Mouse (Mus musculus): ENCODE data around the gene Cdhr5.
A peak's percentile ranks its signal among the peaks of the same experiment; 100 is the strongest.

Gene Cdhr5

DNA sequence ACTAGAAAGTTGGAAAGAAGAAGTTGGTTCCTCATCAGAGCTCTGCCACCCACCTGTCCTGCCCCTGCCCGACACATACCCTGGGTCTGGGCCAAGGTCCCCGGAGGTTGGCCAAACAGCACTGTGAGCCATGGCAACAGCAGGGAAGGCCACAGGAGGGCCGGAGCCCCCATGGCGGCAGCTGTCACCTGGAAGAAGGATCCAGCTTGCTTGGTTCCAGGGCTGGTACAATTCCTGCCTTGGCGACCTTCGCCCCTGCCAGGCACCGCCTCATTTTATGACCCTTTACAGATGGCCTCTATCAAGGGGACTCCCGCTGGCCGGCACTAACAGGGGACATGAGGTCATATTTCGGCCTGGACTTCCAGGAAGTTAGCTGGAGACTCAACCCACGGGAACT lies at the start of gene Cdhr5:
Gene Cdhr5, minus strand, starts transcription at position 241 of the 400 bp plus-strand sequence.
- no peak for DNase-seq (ENCODE audit: low read depth, low spot score)

DNA sequence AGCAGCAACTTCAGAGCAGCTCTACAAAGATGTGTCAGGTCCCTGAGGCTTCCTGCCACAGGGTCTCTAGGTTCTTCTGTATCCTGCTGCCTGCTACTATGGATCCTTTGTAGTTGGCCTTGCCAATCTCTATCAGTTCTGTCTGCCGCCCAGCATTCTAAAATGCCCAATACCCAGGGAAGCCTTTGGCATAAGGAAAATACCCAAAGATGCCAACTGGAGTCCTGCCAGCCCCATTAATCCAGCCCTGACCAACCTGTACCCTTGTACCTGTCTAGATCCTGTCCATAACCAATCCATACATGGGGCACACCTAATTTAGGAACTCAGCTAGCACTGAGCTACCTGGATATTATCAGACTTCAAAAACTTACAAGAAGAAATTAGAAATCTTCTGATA lies 48.1 kb upstream of the Cdhr5 start:
- DNase-seq (ENCODE audit: low read depth, low spot score), result no peak

- no peak for DNase-seq (ENCODE audit: low read depth, low spot score)
Observed at GRCm38 (mm10) chr7:141319446-141319845, 42.9 kb upstream of the Cdhr5 start.

DNA sequence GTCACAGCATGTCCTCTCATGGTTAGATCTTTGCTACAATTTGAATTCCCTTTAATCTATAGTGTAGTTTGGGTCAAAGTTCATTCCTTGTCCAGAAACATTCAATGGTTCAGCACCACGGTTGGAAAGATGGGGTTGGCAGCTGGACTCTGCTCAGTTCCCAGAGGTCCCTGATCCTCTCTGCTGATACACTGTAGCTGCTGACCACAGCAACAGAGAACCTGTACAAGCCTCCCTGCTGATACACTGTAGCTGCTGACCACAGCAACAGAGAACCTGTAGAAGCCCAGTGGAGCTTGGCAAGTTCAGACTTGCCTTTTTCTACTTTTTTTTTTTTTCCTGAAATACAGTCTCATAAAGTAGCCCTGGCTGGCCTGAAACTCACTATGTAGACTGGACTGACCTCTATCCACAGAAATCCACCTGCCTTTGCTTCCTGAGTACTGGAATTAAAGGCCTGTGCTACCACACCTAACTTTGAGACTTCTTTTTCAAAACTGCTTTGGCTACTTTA lies 41.1 kb upstream of the Cdhr5 start:
- no peak for DNase-seq (ENCODE audit: low read depth, low spot score)

DNA sequence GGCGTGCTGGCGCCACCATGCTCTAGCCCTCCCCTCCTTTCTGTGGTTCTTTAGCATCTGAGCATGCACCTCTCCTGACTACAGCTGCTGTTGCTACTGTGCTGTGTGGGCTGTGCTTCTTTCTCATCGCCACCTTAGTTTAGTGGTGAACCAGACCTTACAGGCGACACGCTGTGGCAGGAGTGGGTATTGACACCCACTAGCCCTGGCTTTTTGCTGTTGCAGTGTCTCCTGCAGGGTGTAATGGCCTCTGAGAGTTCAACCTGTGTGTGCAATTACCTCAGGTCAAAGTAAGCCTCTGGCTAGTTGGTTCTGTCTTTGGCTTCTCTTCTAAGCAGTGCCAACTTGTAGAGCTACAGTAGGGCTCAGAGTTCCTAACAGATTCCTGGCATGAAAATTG lies 39.4 kb upstream of the Cdhr5 start:
- DNase-seq (ENCODE audit: low read depth, low spot score), result peak; percentile 71

- no peak for DNase-seq (ENCODE audit: low read depth, low spot score)
Observed at GRCm38 (mm10) chr7:141315076-141315475, 38.5 kb upstream of the Cdhr5 start.

GRCm38 (mm10) chr7:141314416-141314815 lies 37.8 kb upstream of the Cdhr5 start:
- no peak for DNase-seq (ENCODE audit: low read depth, low spot score)

- no peak for DNase-seq (ENCODE audit: low read depth, low spot score)
Observed at GRCm38 (mm10) chr7:141304537-141304936, 28.0 kb upstream of the Cdhr5 start.

GRCm38 (mm10) chr7:141302702-141303268 lies 26.2 kb upstream of the Cdhr5 start:
- peak; percentile 66 for DNase-seq (ENCODE audit: low read depth, low spot score)

- DNase-seq (ENCODE audit: low read depth, low spot score), result no peak
Observed at GRCm38 (mm10) chr7:141301386-141301785, 24.8 kb upstream of the Cdhr5 start.

DNA sequence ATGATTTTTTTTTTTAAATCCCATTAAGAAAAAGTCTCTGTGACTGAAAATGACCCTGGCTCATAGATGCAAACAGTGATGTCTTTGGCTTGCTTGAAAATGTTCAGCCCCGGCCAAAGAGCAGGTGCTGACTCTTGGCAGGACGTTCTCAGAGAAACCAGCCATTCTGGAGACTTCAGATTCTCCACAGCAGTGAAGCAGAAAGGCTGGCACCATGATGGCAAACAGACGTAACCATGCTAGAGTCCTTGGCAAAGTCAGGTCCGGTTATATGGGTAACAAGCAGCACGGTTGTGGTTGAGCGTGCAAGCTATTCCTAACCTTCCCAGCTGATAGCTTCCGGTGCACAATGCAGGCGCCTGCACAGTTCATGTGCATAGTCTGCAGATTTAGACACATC lies 22.6 kb upstream of the Cdhr5 start:
- no peak for DNase-seq (ENCODE audit: low read depth, low spot score)

DNA sequence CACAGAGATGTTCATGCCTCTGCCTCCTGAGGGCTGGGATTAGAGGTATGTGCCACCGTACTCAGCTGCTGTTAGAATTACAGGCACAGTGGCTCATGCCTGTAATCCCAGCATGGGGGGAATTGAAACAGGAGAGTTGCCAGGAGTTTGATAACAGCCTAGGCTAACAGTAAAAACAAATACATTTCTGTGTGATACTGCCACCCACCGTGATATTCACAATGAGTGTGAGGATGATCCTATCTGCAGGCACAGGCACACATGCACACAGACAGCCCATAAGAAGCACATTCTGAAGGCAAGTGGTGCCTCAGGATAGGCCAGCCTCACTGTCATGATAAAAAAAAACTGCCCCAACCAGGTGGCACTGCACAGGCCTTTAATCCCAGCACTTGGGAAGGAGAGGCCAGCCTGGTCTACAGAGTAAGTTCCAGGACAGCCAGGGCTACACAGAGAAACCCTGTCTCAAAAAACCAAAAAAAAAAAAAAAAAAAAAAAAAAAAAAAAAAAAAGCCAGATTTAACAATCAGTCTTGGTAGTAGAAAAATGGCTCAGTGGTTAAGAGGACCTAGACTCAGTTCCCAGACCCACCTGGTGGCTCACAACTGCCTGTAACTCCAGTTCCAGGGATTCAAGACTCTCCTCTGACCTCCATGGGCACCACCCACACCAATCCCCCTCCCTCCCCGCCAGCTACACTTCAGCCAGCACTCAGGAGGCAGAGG lies 21.5 kb upstream of the Cdhr5 start:
- DNase-seq (ENCODE audit: low read depth, low spot score), result no peak

DNA sequence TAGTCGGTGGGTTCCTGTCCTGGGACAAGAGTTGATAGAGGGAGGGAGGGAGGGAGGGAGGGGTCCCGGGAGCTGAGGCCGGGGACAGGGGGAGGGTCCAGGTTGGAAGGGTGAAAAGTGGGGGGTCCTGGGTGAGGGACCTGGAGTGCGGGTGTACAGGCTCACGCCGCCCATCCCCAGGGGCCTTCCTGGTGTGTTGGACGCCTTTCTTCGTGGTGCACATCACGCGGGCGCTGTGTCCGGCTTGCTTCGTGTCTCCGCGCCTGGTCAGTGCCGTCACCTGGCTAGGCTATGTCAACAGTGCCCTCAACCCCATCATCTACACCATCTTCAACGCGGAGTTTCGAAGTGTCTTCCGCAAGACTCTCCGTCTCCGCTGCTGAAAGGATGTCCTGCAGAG lies 17.9 kb upstream of the Cdhr5 start:
- DNase-seq (ENCODE audit: low read depth, low spot score), result no peak

DNA sequence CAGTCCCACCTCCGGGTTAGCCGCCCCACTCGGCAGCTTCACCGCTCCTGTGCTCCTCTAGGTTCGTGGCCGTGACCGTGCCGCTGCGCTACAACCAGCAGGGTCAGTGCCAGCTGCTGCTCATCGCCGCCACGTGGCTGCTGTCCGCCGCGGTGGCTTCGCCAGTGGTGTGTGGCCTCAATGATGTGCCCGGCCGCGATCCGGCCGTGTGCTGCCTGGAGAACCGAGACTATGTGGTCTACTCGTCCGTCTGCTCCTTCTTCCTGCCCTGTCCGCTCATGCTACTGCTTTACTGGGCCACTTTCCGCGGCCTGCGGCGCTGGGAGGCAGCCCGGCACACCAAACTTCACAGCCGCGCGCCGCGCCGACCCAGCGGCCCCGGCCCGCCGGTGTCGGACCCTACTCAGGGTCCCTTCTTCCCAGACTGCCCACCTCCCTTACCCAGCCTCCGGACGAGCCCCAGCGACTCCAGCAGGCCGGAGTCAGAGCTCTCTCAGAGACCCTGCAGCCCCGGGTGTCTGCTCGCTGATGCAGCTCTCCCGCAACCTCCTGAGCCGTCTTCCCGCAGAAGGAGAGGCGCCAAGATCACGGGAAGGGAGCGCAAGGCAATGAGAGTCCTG lies 17.4 kb upstream of the Cdhr5 start:
- no peak for DNase-seq (ENCODE audit: low read depth, low spot score)

DNA sequence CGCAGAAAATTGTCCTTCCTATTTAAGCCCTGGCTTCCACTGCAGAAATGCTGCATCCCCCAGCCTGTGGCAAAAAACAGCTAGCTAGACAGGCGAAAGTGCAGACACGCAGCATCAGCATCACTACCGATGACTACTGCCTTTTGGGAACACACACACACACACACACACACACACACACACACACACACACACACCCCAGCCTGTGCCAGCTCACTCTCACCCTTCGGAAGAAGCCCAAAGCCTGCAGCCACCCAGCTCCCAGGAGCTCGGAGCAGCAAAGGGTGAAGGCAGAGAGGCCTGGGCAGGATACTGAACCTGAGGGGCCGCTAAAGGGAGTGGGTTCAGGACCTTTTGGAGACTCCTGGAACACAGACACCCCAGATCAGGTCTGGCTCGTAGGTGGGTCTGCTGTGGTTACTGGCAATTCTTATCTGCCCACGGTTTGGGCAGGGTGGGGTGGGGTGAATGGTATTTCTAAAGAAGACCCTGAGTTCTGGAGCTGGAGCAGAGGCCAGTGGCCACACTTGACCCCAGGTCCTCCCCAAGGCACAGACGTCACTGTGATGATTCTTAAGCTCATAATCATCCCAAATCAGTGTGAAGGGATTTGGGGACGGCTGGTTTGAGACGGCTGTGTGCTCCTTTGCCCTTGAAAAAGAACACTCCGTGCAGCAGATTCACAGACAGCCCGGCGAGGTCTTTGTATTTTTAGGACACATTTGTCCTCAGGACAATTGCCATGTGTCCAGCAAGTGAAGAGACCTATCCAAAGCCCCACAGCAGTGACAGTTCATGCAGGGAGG lies 16.2 kb upstream of the Cdhr5 start:
- no peak for DNase-seq (ENCODE audit: low read depth, low spot score)

GRCm38 (mm10) chr7:141291921-141292582 lies 15.5 kb upstream of the Cdhr5 start, which contains the start of gene Drd4:
Gene Drd4, plus strand, starts transcription at chr7:141292006.
- no peak for DNase-seq (ENCODE audit: low read depth, low spot score)

- DNase-seq (ENCODE audit: low read depth, low spot score), result no peak
Observed at GRCm38 (mm10) chr7:141288042-141288441, 11.5 kb upstream of the Cdhr5 start.

DNA sequence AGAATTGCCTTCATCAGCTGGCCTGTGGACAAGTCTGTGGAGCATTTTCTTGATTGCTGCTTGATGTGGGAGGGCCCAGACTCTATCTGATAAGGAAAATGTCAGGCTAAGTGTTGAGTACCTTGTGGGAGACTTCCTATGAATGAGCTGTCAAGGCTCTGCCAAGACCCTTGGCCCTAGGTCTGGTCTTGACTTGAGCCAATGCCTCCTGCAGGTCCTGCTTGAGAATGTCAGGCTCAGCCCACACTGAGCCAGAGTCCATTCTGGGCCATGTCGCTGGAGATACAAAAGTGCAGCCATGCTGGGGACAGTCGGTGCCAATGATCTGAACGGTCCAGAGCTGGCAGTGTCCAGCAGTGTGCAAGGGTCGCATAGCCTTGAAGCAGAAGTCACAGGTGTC lies 6.2 kb upstream of the Cdhr5 start:
- DNase-seq (ENCODE audit: low read depth, low spot score), result no peak

- no peak for DNase-seq (ENCODE audit: low read depth, low spot score)
Observed at GRCm38 (mm10) chr7:141281442-141281841, 4.9 kb upstream of the Cdhr5 start.

DNA sequence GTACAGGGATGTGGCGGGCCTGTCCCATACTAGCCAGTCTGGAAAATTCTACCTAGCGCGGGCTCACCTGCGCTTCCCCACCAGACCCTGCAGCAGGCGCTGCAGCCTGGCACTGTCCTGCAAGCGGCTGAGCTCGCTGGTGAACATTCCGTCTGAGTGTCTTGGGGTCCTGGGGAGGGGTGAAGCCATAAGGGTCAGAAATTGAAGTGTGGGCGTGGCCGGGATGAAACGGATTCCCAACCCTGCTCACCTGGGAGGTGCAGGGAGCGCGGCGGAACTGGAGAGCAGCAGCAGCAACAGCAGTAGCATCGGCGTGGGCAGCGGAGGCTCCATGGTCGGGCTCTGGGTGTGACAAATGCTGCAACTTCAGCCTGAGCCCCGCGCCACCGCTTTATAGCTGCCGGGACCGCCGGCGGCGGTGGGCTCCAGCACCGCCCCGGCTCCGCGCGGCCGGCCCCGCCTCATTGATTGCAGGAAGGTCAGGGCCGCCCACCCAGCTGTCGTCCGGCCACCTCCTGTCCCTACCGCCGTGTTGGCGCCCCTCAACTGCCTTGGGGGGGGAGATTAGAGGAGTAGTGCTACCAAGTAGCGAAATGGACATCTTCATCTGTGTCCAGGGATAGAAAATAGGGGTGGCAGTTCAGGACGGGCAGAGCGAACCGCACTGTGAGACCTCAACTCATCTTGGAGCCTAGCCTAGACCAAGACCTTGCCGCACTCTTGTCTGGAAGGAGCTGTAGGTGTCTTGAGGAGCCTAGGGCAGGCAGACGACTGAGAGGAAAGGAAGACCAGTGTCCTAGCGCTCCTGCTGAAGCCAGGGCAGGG lies 2.4 kb upstream of the Cdhr5 start, which contains the start of gene Sct:
Gene Sct, minus strand, starts transcription at position 368 of the 825 bp plus-strand sequence.
- peak; percentile 42 for DNase-seq (ENCODE audit: low read depth, low spot score)
